Mouse (Mus musculus) limb, embryonic 15.5 days (tissue): ENCODE results near the gene Tmem60. TPM values are rescaled to one million over a fixed set of nuclear protein-coding genes. Genes with fewer than 3 reads are reported as not detected.

Experiments used
- polyA plus RNA-seq: library from polyadenylated mRNA; unstranded; fragments of >200 nt; fragmentation: Nextera tagmentation; extraction: Ambion mirVana; gene quantifications from 2 replicates; pipeline ENCODE4 v1.2.1, GENCODE M21; 2015

Tmem60 gene
- polyA plus RNA-seq, 1 experiment from 2014 or later = 46.2 TPM

Other genes with a start within 250 kb of the Tmem60 start
- 14.2 and 15.4 TPM in 2 replicates for gene Phtf2, start 67 bp upstream of the Tmem60 start, polyA plus RNA-seq
- gene Rsbn1l, start 74.2 kb downstream of the Tmem60 start, polyA plus RNA-seq = 2.8 and 5.0 TPM in 2 replicates
- gene Ptpn12, start 173.7 kb downstream of the Tmem60 start, polyA plus RNA-seq = 20.0 and 21.8 TPM in 2 replicates